Mouse (Mus musculus) megakaryocyte, embryonic 14.5 days (primary cell): ENCODE measurements around the gene Ripor2.

ENCODE experiments used
- FLI1 ChIP-seq: IDR thresholded peaks from 2 replicates; pipeline ENCODE4 v1.6.1; 2012; ENCODE audit warnings: low read length, inconsistent platforms, mixed read lengths
- GATA1 ChIP-seq: IDR thresholded peaks from 3 replicates; pipeline ENCODE4 v1.6.1; 2012; ENCODE audit warnings: mixed read lengths, low read length, inconsistent platforms, borderline replicate concordance

DNA sequence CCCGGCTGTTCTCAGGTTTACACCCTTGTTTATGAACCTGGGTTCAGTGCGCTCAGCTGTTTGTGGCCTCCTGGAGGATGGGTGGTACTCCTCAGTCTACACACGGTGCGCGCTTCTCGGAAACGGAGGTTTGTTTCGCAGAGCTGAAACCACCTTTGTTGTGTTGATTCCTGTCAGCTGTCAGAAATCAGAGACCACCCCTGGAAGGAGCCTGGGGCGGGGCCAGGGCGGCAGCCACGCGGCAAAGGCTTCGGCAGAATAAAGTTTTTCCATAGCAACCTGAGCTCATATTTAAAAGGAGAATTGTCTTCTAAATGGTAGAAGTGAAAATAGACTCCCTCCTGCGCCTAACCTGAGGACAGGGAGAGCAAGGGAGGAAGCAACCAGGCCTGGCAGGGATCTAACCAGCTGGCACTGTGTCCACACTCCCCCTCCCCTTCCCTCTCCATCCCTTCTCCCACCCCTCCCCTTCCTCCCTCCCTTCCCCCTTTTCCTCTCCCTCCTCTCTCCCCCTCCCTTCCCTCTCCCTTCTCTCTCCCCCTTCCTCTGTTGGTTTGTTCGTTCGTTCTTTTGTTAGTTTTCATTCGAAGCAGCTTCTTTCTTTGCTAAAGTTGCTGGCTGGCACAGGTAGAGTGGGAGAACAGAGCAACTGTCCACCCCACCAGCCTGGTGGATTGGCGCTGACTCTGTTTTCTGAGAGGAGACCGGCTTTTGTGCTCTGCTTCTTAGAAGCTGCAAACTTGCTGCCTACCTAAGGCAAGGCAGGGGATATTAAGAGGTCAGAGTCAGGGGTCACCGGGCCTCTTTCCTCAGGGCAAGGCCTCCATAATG is 23.0 kb downstream of the Ripor2 start:
- TF ChIP-seq GATA1 (no peak), FLI1 (no peak)
